Mouse (Mus musculus) hindbrain, postnatal 0 days (tissue): ENCODE measurements around the gene Atcay. TPM values are rescaled to one million over a fixed set of nuclear protein-coding genes. Genes with fewer than 3 reads are reported as not detected.
"Not testable (repeated sequence)": the region's sequence is repeated elsewhere in the genome, so short reads cannot be mapped to it uniquely, and the experiment has no call there.

Experiments used
- ATAC-seq: fragments of 200-750 bp; cut with Nextera tagmentation; 2 replicates; pipeline ENCODE4 v1.8.0; 2017; ENCODE audit warnings: mild to moderate bottlenecking, moderate TSS enrichment, moderate library complexity
- DNase-seq: peaks from one replicate; pipeline ENCODE4 v3.0.0-alpha.2; 2015; ENCODE audit warnings: low spot score
- H3K27ac ChIP-seq: fragments of 300-500 bp; sonication (generic); 2 replicates; pipeline ENCODE4 v1.5.1; 2014; ENCODE audit warnings: mild to moderate bottlenecking
- H3K27me3 ChIP-seq: fragments of 300-500 bp; sonication (generic); 2 replicates; pipeline ENCODE4 v1.6.1; 2014; ENCODE audit warnings: low read length, mixed read lengths; ENCODE audit not compliant: insufficient read depth
- H3K36me3 ChIP-seq: fragments of 300-500 bp; sonication (generic); 2 replicates; pipeline ENCODE4 v1.6.1; 2014; ENCODE audit warnings: low read length, mixed read lengths; ENCODE audit not compliant: insufficient read depth
- H3K4me1 ChIP-seq: fragments of 300-500 bp; sonication (generic); 2 replicates; pipeline ENCODE4 v1.6.1; 2014; ENCODE audit warnings: antibody characterized with exemption, low read length, mixed read lengths; ENCODE audit not compliant: insufficient read depth
- H3K4me2 ChIP-seq: fragments of 300-500 bp; sonication (generic); 2 replicates; pipeline ENCODE4 v1.6.1; 2014; ENCODE audit warnings: low read depth, mild to moderate bottlenecking, low read length, moderate library complexity, mixed read lengths
- H3K4me3 ChIP-seq: fragments of 300-500 bp; sonication (generic); 2 replicates; pipeline ENCODE4 v1.5.1; 2014; ENCODE audit warnings: low read length
- H3K9ac ChIP-seq: fragments of 300-500 bp; sonication (generic); replicated peaks from 2 replicates; pipeline ENCODE4 v1.6.1; 2014; ENCODE audit warnings: mild to moderate bottlenecking, low read length, moderate library complexity, mixed read lengths
- H3K9me3 ChIP-seq: fragments of 300-500 bp; sonication (generic); 2 replicates; pipeline ENCODE4 v1.6.1; 2016; ENCODE audit warnings: low read length, mixed read lengths
- CTCF ChIP-seq: IDR thresholded peaks from 2 replicates; pipeline ENCODE4 v1.5.1; 2016; ENCODE audit warnings: antibody characterized with exemption, control low read depth, low read depth
- WGBS: fragments of 180-500 bp; shearing (Covaris S2); extraction: QIAGEN DNeasy Blood & Tissue Kit; methylation state at CpG from one replicate; pipeline ENCODE4 v1.1.7; 2014; 5-methylcytosine and 5-hydroxymethylcytosine counted together
- polyA plus RNA-seq: library from polyadenylated mRNA; unstranded; fragments of >200 nt; fragmentation: Nextera tagmentation; extraction: Ambion mirVana; gene quantifications from 2 replicates; pipeline ENCODE4 v1.2.1, GENCODE M21; 2015
- total RNA-seq: library from RNA; depleted of rRNA; stranded (reverse); fragments of >200 nt; gene quantifications from 2 replicates; pipeline ENCODE4 v1.2.3, GENCODE M21; 2014

The Atcay gene
- total and polyA plus RNA-seq, 2 experiments from 2014 or later = 70.2 to 197 TPM

DNA sequence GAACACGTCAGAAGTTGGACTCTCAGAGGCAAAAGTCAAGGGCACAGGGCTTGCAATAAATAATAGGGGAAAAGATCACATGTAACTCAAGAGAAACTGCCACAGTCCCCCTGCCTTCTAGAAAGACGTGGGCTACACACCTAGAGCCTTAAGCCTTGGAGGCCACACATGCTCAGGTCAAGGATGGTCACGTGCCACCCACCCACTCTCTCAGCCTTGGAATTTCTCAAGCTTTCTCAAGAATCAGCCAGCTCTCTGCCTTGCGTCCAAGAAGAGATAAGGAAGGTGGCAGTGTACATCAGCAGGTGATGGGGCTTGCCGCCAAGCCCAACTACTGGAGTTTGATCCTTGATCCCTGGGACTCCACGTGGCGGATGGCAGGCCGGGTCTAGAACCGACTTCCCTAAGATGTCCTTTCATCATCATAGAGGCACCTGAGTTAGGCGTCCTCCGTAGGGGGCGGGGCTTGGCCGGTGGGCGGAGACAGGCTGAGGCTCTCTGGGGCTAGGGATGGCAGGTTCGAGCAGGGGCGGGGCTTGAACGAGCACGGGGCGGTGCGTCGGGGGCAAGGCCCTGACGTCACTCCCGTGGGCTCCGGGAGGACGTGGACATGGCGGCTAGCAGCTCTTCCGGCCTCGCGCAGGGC lies 2.1 kb upstream of the Atcay start, which contains the start of gene Zfr2:
Gene Zfr2, plus strand, starts transcription at position 576 of the 646 bp plus-strand sequence.
- no peak for TF ChIP-seq CTCF
- Histone ChIP-seq H3K27ac (peak within 1 kb of the TSS; percentile 94), H3K36me3 (no peaks in the 10 kb centered on the region), H3K4me3 (peak within 1 kb of the TSS; percentile 52), H3K9me3 (no peaks in the 10 kb centered on the region), H3K4me2 (peak within 1 kb of the TSS; percentile 70), H3K9ac (peak within 1 kb of the TSS; percentile 63), H3K27me3 (no peaks in the 10 kb centered on the region), H3K4me1 (peaks cover 19% of the 10 kb centered on the region)
- DNase-seq = peak; percentile 94
- ATAC-seq = peak; percentile 86
- WGBS = 9% methylated on average over 29 of the region's 29 CpGs

DNA sequence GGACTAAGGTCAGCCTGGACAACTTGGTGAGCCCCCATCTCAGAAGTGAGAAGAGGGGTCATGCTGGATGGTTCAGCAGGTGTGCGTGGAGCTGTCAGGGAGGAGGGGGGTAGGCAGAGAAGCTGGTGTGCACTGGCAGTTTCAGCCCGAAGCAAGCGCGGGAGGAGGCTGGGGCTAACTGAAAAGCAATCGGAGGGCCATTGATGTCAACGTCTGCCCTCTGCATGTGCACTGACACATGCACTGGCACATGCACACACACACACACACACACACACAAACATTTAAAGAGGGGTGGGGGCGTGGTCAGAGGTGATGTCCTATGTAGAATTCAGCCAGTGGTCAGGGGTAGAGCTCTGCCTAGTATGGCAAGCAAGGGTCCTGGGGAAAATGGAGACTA lies 803 bp upstream of the Atcay start:
- Histone ChIP-seq H3K27me3 (no peaks in the 10 kb centered on the region), H3K36me3 (no peaks in the 10 kb centered on the region), H3K4me1 (peaks cover 19% of the 10 kb centered on the region), H3K9me3 (no peaks in the 10 kb centered on the region), H3K4me3 (peak overlapping the region; percentile 61), H3K4me2 (peak overlapping the region; percentile 66), H3K27ac (peak overlapping the region; percentile 94; the same call in 1 of the 2 replicates), H3K9ac (peak overlapping the region; percentile 86; the same call in 1 of the 2 replicates)
- 41% methylated on average over 7 of the region's 7 CpGs for WGBS
- ATAC-seq (no peak), DNase-seq (no peak)
- no peak for TF ChIP-seq CTCF

DNA sequence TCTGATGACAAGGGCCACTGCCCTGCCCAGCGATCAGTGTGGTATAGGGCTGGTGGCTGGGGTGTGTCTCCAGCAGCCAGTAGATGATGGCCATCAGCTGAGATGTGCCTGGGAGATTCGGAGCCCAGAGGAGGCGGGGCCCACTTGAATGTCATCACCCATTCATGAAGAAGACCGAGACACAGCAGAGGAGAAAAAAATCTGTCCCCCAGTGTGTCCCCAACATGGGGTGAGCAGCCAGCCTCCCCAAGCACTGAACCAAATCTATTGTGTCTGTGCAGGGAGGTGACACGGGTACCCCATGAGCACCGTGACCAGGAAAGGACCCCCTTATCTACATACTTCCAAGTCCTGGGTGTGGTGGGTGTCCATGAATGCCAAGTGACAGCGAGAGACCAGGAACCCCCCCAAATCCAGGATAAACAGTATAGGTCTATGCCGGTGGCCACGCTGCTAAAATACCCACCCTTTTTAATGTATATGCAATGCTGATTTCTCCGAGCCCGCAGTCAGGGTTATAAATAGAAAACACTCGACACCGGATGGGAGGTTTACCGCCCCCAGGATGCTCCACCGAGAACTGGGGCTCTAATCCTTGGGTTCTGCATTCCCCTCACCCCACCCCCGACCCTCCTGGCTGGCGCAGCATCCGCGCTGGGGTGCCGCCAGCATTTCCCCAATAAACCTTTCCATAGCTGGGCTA lies 747 bp downstream of the Atcay start:
- ATAC-seq = peak; percentile 27
- Histone ChIP-seq H3K9me3 (no peaks in the 10 kb centered on the region), H3K27me3 (no peaks in the 10 kb centered on the region), H3K27ac (peak overlapping the region; percentile 94), H3K4me3 (peak overlapping the region; percentile 61), H3K4me2 (peak overlapping the region; percentile 66), H3K9ac (peak overlapping the region; percentile 86), H3K36me3 (no peaks in the 10 kb centered on the region), H3K4me1 (peaks cover 19% of the 10 kb centered on the region)
- no peak for TF ChIP-seq CTCF
- peak; percentile 63 for DNase-seq
- WGBS = 6% methylated on average over 20 of the region's 20 CpGs

DNA sequence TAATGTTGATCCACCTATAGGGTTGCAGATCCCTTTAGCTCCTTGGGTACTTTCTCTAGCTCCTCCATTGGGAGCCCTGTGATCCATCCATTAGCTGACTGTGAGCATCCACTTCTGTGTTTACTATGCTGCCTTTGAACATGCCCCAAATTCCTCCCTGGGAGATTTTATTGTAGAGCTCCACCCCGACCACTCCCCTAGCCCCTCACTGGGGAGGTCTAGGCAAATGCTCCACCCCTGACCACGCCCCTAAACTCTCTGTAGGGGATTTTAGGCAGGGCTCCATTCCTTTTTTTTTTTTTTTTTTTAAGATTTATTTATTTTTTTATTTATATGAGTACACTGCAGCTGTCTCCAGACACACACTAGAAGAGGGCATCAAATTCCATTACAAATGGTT lies 6.9 kb downstream of the Atcay start:
- not testable (repeated sequence) for H3K27ac ChIP-seq, H3K27me3 ChIP-seq, H3K4me2 ChIP-seq, H3K4me3 ChIP-seq, H3K9me3 ChIP-seq, H3K9ac ChIP-seq, DNase-seq, ATAC-seq, H3K4me1 ChIP-seq
- WGBS = 72% methylated on average over 2 of the region's 2 CpGs
- peaks cover 19% of the 10 kb centered on the region for H3K36me3 ChIP-seq

DNA sequence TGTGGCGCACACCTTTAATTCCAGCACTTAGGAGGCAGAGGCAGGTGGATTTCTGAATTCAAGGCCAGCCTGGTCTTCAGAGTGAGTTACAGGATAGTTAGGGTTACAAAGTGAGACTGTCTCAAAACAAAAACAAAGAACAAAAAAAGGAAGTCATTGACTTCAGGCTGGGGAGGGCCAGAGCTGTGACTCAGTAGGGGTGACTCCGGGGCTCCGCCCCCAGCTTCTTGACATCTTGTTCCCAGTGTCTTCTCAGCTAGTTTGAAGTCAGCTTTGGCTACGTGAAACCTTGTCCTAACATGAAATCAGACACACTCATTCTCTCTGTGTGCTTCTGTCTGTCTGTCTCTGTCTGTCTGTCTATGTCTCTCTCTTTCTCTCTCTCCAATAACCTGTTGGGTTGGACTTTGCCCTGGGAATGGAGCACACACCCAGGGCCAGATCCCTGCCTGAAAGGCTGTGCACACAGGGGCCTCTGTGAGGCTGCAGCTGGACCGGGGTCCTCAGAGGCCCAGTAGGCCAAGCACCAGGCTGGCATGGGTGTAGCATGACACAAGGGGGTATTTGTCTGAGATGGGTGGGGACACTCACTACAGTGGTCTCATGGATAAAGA lies 9.1 kb downstream of the Atcay start:
- no peak overlapping the region for H3K4me2 ChIP-seq
- TF ChIP-seq CTCF = no peak
- DNase-seq = no peak
- no peak; the same call in 1 of the 2 replicates for ATAC-seq
- WGBS = 89% methylated on average over 5 of the region's 5 CpGs
- no peaks in the 10 kb centered on the region for H3K4me1 ChIP-seq
- H3K9me3 ChIP-seq = no peaks in the 10 kb centered on the region
- H3K36me3 ChIP-seq = peaks cover 21% of the 10 kb centered on the region
- no peaks in the 10 kb centered on the region for H3K27me3 ChIP-seq
- no peak overlapping the region for H3K4me3 ChIP-seq
- H3K27ac ChIP-seq = no peak overlapping the region
- H3K9ac ChIP-seq = no peak overlapping the region

DNA sequence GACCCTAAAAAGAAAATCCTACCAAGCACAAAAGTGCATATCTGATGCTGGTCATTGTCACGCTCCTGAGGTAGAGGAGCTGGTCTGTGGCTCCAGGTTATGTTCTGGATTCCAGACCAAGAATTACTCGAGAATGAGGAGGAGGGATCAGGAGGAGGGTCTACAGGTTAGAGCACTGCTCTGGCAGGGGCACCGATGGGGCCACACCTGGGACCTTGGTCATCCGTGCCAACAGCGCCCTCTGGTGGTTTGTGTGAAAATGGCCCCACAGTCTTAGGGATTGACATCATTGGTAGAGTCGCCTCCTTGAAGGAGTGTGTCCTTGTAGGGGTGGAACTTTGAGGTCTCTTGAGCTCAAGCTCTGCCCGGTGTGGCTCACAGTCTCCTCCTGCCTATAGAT lies 12.7 kb downstream of the Atcay start:
- no peaks in the 10 kb centered on the region for H3K27me3 ChIP-seq
- H3K9ac ChIP-seq = no peak overlapping the region
- peak; percentile 41 for ATAC-seq
- no peaks in the 10 kb centered on the region for H3K4me1 ChIP-seq
- 38% methylated on average over 7 of the region's 7 CpGs for WGBS
- no peak overlapping the region for H3K4me3 ChIP-seq
- H3K27ac ChIP-seq = no peak overlapping the region
- TF ChIP-seq CTCF = peak; percentile 85
- no peak overlapping the region for H3K4me2 ChIP-seq
- peaks cover 33% of the 10 kb centered on the region; the same call in 1 of the 2 replicates for H3K36me3 ChIP-seq
- no peaks in the 10 kb centered on the region for H3K9me3 ChIP-seq
- peak; percentile 67 for DNase-seq
